ENCODE assay signal across 8 mouse cellular contexts in genomic region chr3:9341244-9341643, GRCm38 (mm10).
DNase-seq lines count a peak whose midpoint lies in the region; ATAC-seq and TF ChIP-seq lines count a peak whose summit lies in the region.

No protein-coding gene starts in this region.

- 40% methylated on average over 4 of the region's 4 CpGs for WGBS in kidney, embryonic 15.5 days
- WGBS in forebrain, embryonic 13.5 days: 23% methylated on average over 4 of the region's 4 CpGs
- 48% methylated on average over 4 of the region's 4 CpGs for WGBS in intestine, postnatal 0 days
- 32% methylated on average over 4 of the region's 4 CpGs for WGBS in midbrain, postnatal 0 days

- peak overlapping the region; percentile 71 for H3K4me2 ChIP-seq in kidney, embryonic 15.5 days
- peak overlapping the region; percentile 61 for H3K4me2 ChIP-seq in forebrain, embryonic 13.5 days
- peak overlapping the region; percentile 82 for H3K4me2 ChIP-seq in intestine, postnatal 0 days (replicated peaks; ENCODE audit: low read depth)
- peak overlapping the region; percentile 71 for H3K4me2 ChIP-seq in midbrain, postnatal 0 days (ENCODE audit: low read depth, low read length, poor library complexity, severe bottlenecking)

- H3K4me1 ChIP-seq in kidney, embryonic 15.5 days: peaks cover 17% of the 10 kb centered on the region
- peaks cover 17% of the 10 kb centered on the region for H3K4me1 ChIP-seq in forebrain, embryonic 13.5 days
- H3K4me1 ChIP-seq in intestine, postnatal 0 days (replicated peaks; ENCODE audit: control insufficient read depth, insufficient read depth, low read length): no peaks in the 10 kb centered on the region
- no peaks in the 10 kb centered on the region for H3K4me1 ChIP-seq in midbrain, postnatal 0 days (ENCODE audit: insufficient read depth, low read length)

- intact Hi-C loops in left cerebral cortex, postnatal 4 days (cut with DNase I): no loop called here

- ATAC-seq in kidney, embryonic 15.5 days (replicated peaks; ENCODE audit: low FRiP score): no peak
- no peak for ATAC-seq in forebrain, embryonic 13.5 days
- no peak for ATAC-seq in intestine, postnatal 0 days
- no peak for ATAC-seq in midbrain, postnatal 0 days (ENCODE audit: low FRiP score)
- no peak for ATAC-seq in cerebellum, adult (ENCODE audit: insufficient number of reproducible peaks, low FRiP score, low TSS enrichment)

- no peak overlapping the region for H3K4me3 ChIP-seq in kidney, embryonic 15.5 days (replicated peaks)
- H3K4me3 ChIP-seq in forebrain, embryonic 13.5 days: peak overlapping the region; percentile 32; the same call in 1 of the 2 replicates
- no peak overlapping the region; the same call in 1 of the 2 replicates for H3K4me3 ChIP-seq in intestine, postnatal 0 days (ENCODE audit: low read depth, low read length)
- peak overlapping the region; percentile 33; the same call in 1 of the 2 replicates for H3K4me3 ChIP-seq in midbrain, postnatal 0 days (ENCODE audit: low read depth, low read length)

- H3K9ac ChIP-seq in kidney, embryonic 15.5 days: no peak overlapping the region
- H3K9ac ChIP-seq in forebrain, embryonic 13.5 days: no peak overlapping the region
- no peak overlapping the region for H3K9ac ChIP-seq in intestine, postnatal 0 days (ENCODE audit: low read depth, low read length)
- H3K9ac ChIP-seq in midbrain, postnatal 0 days (replicated peaks; ENCODE audit: low read length, poor library complexity, severe bottlenecking): no peak overlapping the region

- H3K27me3 ChIP-seq in kidney, embryonic 15.5 days: 0 out of 2 replicates have a peak, but pooled peaks cover 3% of the 10 kb centered on the region
- H3K27me3 ChIP-seq in forebrain, embryonic 13.5 days: peaks cover 28% of the 10 kb centered on the region
- peaks cover 3% of the 10 kb centered on the region; the same call in 1 of the 2 replicates for H3K27me3 ChIP-seq in intestine, postnatal 0 days (replicated peaks; ENCODE audit: control insufficient read depth, insufficient read depth, low read length)
- H3K27me3 ChIP-seq in midbrain, postnatal 0 days (ENCODE audit: insufficient read depth, low read length): peaks cover 10% of the 10 kb centered on the region; the same call in 1 of the 2 replicates

- no peaks in the 10 kb centered on the region for H3K9me3 ChIP-seq in kidney, embryonic 15.5 days (replicated peaks)
- no peaks in the 10 kb centered on the region for H3K9me3 ChIP-seq in forebrain, embryonic 13.5 days (replicated peaks)
- no peaks in the 10 kb centered on the region for H3K9me3 ChIP-seq in intestine, postnatal 0 days (ENCODE audit: control insufficient read depth)
- no peaks in the 10 kb centered on the region for H3K9me3 ChIP-seq in midbrain, postnatal 0 days (ENCODE audit: low read length)

- no peak for DNase-seq in kidney, postnatal 4 days
- DNase-seq in midbrain, postnatal 0 days (ENCODE audit: low spot score): no peak
- no peak for DNase-seq in ovary, postnatal 10 days (ENCODE audit: low spot score)
- no peak for DNase-seq in left cerebral cortex, postnatal 4 days

- TF ChIP-seq CTCF in intestine, postnatal 0 days (IDR thresholded peaks at IDR 0.05; ENCODE audit: low read depth): no peak
- no peak for TF ChIP-seq CTCF in midbrain, postnatal 0 days (IDR thresholded peaks at IDR 0.05)

- no peaks in the 10 kb centered on the region for H3K36me3 ChIP-seq in kidney, embryonic 15.5 days
- H3K36me3 ChIP-seq in forebrain, embryonic 13.5 days (ENCODE audit: poor library complexity, severe bottlenecking): no peaks in the 10 kb centered on the region
- no peaks in the 10 kb centered on the region for H3K36me3 ChIP-seq in intestine, postnatal 0 days (ENCODE audit: control insufficient read depth, insufficient read depth)
- no peaks in the 10 kb centered on the region for H3K36me3 ChIP-seq in midbrain, postnatal 0 days (ENCODE audit: insufficient read depth, low read length)

- no peak overlapping the region for H3K27ac ChIP-seq in kidney, embryonic 15.5 days
- H3K27ac ChIP-seq in forebrain, embryonic 13.5 days: no peak overlapping the region
- H3K27ac ChIP-seq in intestine, postnatal 0 days (ENCODE audit: low read depth, low read length): no peak overlapping the region
- no peak overlapping the region for H3K27ac ChIP-seq in midbrain, postnatal 0 days (ENCODE audit: low read depth, low read length)

Comparison
In these comparisons a context has a peak if more than half of its experiments do, and no peak if none do; other contexts are left out.
1. H3K4me3 ChIP-seq: peak in forebrain, embryonic 13.5 days (single experiment) and midbrain, postnatal 0 days (single experiment); none in kidney, embryonic 15.5 days (single experiment) and intestine, postnatal 0 days (single experiment).
2. Peak in every context shown above with its lines, with median percentiles within 50 percentile points of each other: H3K4me2 ChIP-seq.